In genomic region chr12:16329129-16329528, GRCm38 (mm10) we compare ENCODE assay signal across 12 mouse cellular contexts.
"Had no signal": no experiment of that assay in that cellular context is flagged by ENCODE, and none has a peak within 500 bp of the region (broad histone marks: within the 10 kb centered on the region; RNA-seq: fewer than 3 reads in every experiment).

No protein-coding gene starts in this region.

- H3K4me3 ChIP-seq: liver, embryonic 12.5 days; midbrain, embryonic 12.5 days; neural tube, embryonic 12.5 days had no signal

- H3K9ac ChIP-seq: liver, embryonic 12.5 days; liver, embryonic 14.5 days; lung, embryonic 14.5 days; midbrain, embryonic 12.5 days; neural tube, embryonic 12.5 days had no signal

- DNase-seq: lung, adult 18-20 months; lung, embryonic 14.5 days; lung, postnatal 10 days; lung, postnatal 4 days; right cerebral cortex, postnatal 14 days; spleen, adult 18-20 months; thymus, adult 2 months; thymus, postnatal 25 days had no signal

- H3K36me3 ChIP-seq: liver, embryonic 12.5 days; midbrain, embryonic 12.5 days; neural tube, embryonic 12.5 days had no signal

- H3K4me2 ChIP-seq: liver, embryonic 12.5 days; lung, embryonic 14.5 days; midbrain, embryonic 12.5 days; neural tube, embryonic 12.5 days had no signal

- ATAC-seq: liver, embryonic 12.5 days had no signal

- H3K27ac ChIP-seq: liver, embryonic 12.5 days; liver, embryonic 14.5 days; midbrain, embryonic 12.5 days; neural tube, embryonic 12.5 days had no signal

- H3K4me1 ChIP-seq: liver, embryonic 12.5 days; midbrain, embryonic 12.5 days; neural tube, embryonic 12.5 days had no signal

- H3K9me3 ChIP-seq: liver, embryonic 12.5 days; midbrain, embryonic 12.5 days; neural tube, embryonic 12.5 days had no signal

- H3K27me3 ChIP-seq: liver, embryonic 12.5 days; midbrain, embryonic 12.5 days; neural tube, embryonic 12.5 days had no signal
